Mouse (Mus musculus) monocyte, adult 5-6 weeks (primary cell): ENCODE measurements around the gene Gm12789. TPM values are rescaled to one million over a fixed set of nuclear protein-coding genes. Genes with fewer than 3 reads are reported as not detected.
"Not testable (repeated sequence)": the region's sequence is repeated elsewhere in the genome, so short reads cannot be mapped to it uniquely, and the experiment has no call there.

Source experiments
- ATAC-seq: fragments of 153-309, 156-312 bp; replicated peaks from 2 replicates; pipeline ENCODE4 v1.8.0; 2017; ENCODE audit warnings: mild to moderate bottlenecking; ENCODE audit not compliant: low TSS enrichment, insufficient number of reproducible peaks, severe bottlenecking, poor library complexity, low FRiP score
- total RNA-seq: library from RNA; stranded (forward); fragments of 200-1000, 200-491, 200-594 nt; gene quantifications from 3 replicates; pipeline ENCODE4 v1.2.3, GENCODE M21; 2017

Gene Gm12789
- total RNA-seq, result not detected in 3 replicates

- not testable (repeated sequence) for ATAC-seq
Measured at GRCm38 (mm10) chr4:101986326-101986725, at the start of gene Gm12789. Gene Gm12789, plus strand, starts transcription at chr4:101986626.

GRCm38 (mm10) chr4:101940107-101940506 lies 46.3 kb upstream of the Gm12789 start, which contains the start of gene Gm12794:
Gene Gm12794, plus strand, starts transcription at chr4:101940407.
- not testable (repeated sequence) for ATAC-seq

GRCm38 (mm10) chr4:101980949-101981348 lies 5.5 kb upstream of the Gm12789 start, which contains the start of gene Gm12790:
Gene Gm12790, minus strand, starts transcription at chr4:101981049.
- ATAC-seq, result not testable (repeated sequence)

GRCm38 (mm10) chr4:101985678-101986077 lies 748 bp upstream of the Gm12789 start:
- ATAC-seq, result no peak

GRCm38 (mm10) chr4:101997426-101997825 lies 11.0 kb downstream of the Gm12789 start:
- no peak for ATAC-seq

GRCm38 (mm10) chr4:101998267-101998922 lies 12.0 kb downstream of the Gm12789 start:
- ATAC-seq, result no peak

GRCm38 (mm10) chr4:102026619-102027018 lies 40.2 kb downstream of the Gm12789 start:
- no peak for ATAC-seq

Other genes starting within 250 kb of the Gm12789 start
- not detected in 3 replicates for gene B020004J07Rik, start 142.6 kb upstream of the Gm12789 start, total RNA-seq
- not detected in 3 replicates for gene C130073F10Rik, start 92.8 kb upstream of the Gm12789 start, total RNA-seq
- not detected in 3 replicates for gene Gm12800, start 77.5 kb upstream of the Gm12789 start, total RNA-seq
- not detected in 3 replicates for gene Gm12794, start 46.2 kb upstream of the Gm12789 start, total RNA-seq
- gene Gm12790, start 5.6 kb upstream of the Gm12789 start, total RNA-seq, result not detected in 3 replicates
- 137 to 259 TPM (median 236 TPM) in 3 replicates for gene Pde4b, start 100.9 kb downstream of the Gm12789 start, total RNA-seq